Mouse (Mus musculus) cerebellum, postnatal 25 days (tissue): ENCODE measurements around the gene Lrrc8d.

Experiments
- DNase-seq, 2 experiments: peaks; one replicate each; pipeline ENCODE4 v3.0.0; 2021; ENCODE audit warnings: mixed read lengths in 2 of 2

The Lrrc8d gene

DNA sequence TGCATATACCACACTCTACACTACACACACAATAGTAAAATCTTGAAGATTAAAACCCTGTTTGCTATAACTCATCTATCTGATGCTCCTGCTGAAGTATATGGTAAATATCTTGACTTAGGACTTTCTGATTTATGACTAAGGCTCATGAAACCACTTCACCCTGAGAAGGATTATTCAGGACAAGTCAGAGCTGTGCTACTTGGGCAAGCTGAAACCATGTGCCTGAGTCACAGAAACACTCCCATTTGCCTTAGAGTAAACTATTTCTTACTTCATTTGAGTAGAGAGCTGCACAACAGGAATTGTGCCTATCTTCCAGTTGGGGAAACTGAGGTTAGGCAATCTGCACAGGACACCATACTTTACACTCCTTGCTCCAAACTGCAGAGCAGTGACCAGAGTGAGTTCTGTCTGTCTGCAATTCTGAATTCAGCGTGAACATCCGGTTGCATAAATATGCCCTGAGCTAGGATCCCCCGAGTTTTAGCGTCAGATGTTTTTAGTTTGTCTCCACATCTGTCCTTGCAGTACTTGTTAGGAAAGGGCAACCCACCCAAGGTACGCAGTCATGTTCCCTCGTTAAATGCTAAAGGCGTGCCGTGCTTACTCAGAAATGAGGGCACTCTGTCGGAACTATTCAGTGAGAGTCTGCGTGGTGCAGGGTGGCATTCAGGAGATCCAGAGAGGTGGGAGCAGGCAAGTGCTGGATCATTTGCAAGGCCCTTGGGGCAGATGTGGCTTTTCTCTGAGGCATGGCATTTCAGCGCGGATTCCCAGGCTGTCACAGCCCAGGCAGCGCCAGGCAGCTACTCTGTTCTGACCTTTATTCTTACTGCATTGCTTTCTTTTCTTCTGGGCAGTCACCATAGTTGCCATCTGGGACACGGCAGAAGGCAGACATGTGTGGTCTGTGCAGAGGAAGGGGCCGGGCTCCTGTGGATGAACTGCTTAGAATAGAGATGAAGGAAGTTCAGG, 123.0 kb downstream of the Lrrc8d start:
- DNase-seq = no peak

DNA sequence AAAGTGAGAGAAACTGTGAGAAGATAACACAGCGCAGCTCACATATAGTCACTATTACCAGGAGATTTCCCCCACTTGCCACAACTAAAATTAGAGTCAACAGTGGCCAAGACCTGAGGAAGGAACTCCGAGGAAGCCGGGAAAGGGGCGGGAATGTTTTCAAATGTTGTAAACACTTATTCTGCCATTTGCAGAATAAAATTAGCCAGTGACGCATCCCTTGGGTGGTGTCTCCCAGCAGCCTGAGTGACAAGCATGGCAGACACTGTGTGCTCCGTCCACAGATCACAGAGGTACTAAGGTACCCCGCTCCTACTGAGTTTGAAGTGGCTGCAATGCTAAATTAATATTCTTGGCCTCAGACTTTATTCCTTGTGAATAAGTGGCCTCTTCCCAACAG, 124.5 kb downstream of the Lrrc8d start:
- no peak for DNase-seq

DNA sequence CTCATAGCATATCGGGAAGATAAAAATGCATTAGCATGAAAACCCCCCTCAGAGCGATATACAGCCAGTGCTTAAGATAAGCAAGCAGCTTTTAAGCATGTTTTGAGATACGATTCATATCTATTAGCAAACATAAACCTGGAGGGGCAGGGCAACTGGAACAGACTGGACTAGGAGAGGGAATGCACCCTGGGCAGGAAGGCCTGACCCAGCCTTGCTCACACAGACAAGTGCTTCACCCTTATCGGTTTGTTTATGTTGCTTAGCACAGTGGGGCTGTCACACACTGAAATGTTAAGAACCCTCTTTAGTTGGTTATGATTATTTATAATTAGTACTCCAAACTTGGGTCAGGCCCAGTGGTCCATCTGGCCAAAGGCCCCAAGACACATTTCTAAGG, 125.1 kb downstream of the Lrrc8d start:
- no peak for DNase-seq

DNA sequence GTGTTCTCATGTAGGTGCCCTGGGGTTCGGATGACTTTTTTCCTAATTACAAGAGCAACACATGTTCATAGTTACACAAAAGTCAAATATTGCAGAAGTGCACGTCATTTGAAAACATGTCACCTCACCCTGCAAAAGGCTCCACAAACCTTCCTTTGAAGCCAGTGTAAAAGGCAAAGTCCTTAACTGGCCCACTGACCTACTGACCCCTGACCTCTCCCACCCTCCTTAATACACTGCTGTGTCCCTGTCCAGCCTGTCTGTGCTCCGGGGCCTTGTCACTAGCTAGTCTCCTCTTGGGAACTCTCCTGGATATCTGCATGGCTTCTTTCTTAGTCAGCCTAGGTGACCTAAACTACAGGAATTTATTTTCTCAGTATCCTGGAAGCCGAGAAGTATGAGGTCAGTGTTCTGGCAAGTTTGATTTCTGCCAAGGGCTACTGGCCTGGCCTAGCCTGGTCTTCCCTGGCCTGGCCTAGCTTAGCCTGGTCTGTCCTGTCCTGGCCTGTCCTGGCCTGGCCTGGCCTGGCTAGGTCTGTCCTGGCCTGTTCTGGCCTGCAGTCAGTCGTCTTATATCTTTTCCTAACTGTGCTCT, 127.2 kb downstream of the Lrrc8d start:
- DNase-seq = no peak

DNA sequence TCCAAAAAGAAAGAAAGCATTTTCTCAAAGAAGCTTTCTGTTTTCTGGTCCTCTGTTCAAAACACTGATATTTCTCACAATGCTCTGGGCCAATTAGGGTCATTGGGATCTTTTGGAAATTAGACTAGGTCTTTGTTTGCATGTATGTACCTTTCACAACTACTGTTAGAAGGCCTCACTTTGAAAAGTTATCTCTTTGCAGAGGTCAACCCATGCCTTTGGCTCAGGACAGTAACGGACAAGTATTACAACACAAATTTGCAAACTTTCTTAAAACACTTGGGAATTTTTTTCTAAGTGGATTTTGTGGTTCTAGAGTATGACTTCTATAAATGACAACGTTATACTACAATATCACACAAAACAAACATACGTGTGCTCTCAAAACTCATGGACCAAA, 128.3 kb downstream of the Lrrc8d start:
- no peak for DNase-seq

DNA sequence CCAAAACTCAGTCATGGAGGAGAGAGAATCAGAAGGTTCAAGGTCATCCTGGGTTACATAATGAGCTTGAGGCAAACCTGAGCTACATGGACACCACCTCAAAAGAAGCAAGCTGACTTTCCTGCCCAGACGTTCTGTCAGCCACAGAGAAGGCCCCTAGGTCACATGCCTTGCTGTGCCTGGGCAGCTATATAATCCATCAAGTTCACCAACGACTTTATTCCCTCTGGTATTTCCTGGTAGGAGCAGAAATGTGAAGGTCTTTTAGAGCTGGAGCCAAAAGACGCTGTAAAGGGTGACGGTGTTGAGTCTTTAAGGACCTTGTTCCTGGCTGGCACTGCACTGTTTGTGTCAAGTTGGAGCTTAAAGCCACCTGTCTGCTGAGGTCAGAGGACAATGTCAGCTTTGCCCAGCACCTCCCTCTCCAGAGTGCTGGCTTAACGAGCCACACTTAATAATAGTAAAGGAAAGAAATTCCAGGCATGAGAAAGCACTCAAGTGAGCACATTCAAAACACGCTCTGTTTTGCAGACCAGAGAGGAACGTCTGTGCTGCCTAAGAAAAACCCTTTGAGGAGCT, 129.3 kb downstream of the Lrrc8d start:
- DNase-seq = no peak

DNA sequence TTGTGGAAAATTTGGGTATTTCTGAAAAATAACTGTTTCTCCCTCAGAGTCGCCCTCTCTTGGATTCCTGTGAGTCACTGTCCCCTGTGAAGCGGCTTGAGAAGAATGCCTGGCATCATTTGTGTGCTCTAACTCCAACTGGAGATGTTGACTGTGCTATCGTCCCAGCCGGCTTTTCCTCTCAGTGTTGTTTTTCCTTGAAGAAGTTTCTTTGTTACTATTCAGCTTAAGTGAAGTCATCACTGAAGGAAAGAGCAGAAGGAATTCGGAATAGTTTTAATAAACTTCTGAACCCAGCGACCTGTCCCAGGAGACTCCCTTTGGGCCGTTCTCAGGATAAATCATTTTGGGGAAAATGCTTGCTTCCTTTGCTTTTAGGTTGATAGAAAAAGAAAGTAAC, 132.4 kb downstream of the Lrrc8d start:
- no peak for DNase-seq

DNA sequence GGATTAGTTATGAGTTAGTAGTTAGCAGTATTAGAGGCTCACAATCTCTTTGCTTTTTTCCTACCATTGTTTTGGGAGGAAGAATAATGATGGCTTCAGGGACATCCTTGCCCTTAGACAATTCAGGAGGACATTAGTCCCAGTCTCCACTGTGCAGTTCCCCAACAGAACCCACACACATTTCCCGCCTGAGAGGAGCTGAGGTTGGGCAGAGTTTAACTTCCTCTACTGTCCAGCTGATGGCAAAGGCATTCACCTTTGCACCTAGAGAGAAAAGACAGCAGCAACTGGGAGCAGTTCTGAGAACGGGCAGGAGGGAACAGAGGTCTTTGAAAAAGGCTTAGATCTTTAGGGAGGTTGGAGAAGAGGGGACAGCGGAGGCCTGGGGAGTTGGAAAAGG, 134.2 kb downstream of the Lrrc8d start:
- DNase-seq = no peak

DNA sequence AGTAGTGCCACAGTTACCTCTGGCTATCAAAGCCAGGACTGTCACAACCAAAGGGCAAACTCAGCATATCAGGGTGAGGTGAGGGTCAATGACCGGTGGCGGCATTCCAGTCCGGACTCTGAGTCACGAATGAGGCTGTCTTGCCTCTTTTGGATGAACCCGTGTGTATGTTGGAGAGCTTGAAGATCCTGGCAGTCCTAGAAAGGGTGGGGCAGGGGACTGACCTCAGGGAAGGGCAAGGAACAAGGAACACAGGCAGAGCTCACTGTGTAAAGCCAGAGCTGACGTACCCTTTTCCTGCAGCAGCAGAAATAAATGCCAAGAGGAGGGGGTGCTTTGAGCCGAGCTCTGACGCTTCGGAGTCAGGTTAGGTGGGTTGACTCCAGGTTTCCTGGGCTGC, 136.2 kb downstream of the Lrrc8d start:
- no peak for DNase-seq

DNA sequence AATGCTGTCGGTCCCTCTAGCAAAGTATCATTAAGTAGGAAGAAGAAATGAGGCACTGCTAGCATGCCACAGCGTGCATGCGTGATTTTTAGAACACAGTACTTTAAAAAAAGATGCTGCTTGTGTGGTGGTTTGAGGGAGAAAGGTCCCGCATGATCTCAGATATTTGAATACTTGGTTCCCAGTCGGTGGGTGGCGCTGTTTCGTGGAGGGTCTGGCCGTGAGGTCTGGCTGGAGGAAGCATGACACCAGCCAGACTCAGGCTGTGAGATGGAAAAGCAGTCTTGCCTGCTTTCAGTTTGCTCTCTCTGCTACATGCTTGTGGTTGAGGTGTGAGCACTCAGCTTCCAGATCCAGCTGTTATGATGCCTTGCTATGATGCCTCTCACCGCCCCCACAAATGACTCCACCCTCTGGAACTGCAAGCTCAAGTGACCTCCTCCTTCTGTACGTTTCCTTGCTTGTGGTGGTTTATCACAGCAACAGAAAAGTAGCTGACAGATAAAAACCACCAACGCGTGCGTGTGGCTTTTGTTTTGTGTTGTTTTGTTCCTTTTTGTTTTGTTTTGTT, 140.1 kb downstream of the Lrrc8d start:
- no peak for DNase-seq

DNA sequence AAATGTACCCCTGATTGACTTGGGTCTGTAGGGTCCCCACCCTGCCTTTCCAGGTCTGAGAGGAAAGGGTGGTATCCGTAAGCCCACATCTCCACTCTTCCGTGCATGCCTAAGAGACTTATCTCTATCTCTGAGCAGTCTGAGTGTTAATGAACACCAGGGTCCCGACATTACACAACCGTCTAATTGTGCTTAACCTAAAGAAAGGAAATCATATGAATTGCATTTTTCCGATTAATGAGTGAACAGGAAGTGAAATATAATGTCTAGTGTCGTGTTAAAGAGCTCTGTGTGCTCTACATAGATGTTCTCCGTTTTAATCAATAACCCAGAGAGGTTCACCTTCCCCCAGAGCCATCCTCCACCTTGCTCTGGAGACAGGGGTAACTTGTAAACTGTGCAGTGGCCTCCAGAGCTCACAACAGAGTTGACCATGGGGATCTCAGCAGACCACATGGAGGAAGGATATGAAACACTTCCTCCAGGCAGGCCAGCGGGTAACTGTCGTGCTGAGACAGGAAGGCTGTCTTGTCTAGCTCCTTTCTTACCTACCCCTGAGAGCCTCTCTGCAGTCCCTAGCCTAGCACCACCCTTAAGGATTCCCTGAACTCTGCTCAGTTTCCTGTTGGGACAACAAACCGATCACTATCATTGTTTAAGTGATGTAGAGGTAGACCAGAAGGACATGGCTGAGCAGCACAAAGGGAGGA, 144.4 kb downstream of the Lrrc8d start:
- DNase-seq = no peak

DNA sequence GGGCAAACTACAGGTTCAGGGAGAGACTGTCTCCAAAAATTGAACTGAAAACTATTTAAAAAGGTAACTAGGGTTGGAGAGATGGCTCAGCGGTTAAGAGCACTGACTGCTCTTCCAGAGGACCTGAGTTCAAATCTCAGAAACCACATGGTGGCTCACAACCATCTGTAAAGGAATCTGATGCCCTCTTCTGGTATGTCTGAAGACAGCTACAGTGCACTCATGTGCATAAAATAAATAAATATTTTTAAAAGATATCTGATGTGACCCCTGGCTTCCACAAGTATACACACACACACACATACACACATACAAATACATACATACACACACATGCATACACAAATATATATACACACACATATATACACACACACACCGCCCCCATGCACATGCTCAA, 145.3 kb downstream of the Lrrc8d start:
- DNase-seq = no peak

DNA sequence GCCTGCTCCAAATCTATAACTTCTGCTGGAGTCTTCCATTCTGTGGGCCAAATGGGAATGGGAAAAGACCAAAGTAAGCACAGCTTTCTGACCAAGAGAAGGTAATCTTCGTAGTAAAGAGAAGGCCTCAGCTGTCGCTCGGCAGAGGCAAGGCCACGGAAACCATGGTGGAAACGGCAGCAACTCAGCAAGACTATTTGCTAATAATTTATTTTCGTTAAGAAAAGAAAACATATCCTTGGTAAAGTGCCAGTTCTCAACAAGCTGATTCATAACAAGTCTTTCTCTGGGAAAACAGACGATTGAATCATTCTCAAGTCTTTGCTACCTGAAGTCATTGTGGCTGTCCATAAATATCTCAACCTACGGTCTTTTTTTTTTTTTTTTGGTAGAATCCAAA, 148.0 kb downstream of the Lrrc8d start:
- no peak for DNase-seq

DNA sequence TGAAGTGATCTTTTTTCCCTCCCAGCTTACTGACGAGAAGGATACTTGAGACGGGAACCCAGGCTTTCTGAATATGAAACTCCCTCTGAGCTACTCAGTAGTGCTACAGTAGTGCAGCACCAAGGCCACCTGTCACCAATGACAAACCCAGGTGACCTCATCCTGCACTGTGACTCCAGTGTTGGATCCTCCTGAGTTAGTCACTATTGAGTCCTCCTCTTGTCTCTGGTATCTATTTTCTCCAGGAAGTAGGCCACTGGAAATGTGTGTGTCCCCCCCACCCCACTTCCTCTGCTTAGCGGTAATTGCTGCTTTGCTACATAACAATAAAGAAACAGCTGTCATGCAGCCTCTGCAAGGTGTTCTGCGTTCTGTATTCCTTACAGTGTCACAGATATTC, 149.5 kb downstream of the Lrrc8d start:
- DNase-seq = no peak

DNA sequence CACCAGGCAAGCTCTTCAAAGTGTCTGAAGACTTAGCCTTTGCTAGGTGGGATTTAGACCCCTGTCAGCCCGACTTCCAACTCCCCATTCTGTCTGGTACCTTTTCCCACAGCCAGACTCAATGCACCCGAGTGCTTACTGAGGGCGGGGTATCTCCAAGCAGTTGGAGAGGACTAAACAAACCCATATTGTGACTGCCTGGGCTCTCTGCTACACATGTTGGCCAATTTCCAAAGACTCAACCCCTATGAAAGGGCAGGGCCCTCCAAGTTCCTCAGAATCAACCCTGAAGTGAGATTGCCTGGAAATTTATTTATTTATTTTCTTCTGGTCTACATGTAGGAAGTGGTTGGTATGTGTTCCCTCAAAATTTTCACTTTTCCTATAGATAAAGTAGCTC, 149.9 kb downstream of the Lrrc8d start:
- no peak for DNase-seq

DNA sequence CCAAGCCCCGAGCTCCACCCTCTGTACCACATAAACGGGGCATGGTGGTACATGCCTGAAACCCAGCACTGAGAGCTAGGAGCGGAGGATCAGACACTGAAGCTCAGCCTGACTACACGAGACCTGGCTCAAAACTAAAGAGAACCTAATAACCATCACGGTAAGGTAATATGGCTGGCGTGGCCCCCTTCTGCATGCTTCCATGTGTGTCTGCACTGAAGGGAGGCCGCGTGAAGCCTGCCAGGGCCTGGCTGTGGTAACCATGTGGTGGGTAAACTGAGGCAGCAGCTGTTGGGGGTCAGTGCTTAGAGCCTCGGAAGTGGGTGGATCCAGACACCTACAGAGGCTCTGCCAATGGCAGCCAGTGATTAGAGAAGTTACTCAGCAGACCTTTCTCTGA, 153.5 kb downstream of the Lrrc8d start:
- DNase-seq = no peak

DNA sequence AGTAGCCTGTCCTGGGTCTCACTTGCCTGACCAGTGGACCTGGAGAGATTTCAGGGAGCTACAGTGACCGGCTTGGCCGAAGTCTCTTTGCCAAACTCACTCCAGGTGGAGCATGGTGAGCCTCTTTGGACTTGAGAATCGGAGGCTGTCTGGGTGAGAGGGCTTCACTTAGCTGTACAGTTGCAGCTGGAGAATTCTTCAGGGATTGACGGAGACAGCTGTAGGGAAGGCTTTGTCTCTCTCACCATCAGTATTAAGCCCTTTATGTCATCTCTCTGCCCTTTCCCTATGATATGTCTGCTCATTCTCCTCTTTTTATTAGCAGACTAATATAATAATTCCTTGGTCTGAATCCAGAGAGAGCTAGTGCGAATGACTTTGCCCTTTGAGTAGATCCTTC, 157.7 kb downstream of the Lrrc8d start:
- no peak for DNase-seq

DNA sequence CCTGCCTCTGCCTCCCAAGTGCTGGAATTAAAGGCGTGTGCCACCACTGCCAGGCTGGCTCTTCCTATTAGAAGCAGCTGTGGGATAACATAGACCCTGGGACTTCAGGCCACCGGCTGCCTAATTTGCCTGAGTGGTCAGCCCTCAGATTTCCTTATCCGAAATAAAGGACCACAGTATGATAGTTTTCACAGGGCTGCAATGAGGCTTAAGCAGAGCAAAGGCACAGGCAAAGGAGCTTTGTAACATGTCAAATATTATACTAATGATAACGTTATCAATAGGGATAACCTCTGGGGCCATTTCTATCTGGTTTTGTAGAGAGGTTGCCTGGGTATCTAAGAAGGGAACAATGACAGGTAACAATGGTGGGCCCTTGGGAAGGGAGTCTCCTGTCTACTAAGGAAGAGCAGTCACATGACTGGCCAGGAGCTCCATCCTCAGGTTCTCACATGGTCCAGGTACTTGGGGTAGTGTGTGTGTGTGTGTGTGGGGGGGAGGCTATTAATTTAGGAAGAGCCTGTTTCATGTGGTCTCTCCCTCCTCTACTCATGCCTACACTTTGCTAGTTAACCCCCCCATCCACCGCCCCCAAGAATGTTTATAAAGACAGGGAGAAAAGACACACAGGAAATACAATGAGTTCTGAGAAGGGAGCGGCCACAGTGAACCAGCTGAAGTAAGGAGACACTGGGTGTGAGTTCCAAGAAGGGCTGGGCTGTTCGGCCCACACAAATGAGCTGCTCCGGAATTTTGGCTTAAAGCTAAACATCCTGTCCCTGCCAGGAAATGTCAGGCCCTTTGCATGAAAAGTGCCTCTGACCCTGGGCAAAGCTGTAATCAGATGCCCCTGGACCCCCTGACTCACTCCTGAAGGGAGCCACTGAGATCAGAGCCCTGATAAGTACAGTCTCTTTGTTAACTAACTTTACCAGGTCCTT, 159.3 kb downstream of the Lrrc8d start:
- DNase-seq = no peak

DNA sequence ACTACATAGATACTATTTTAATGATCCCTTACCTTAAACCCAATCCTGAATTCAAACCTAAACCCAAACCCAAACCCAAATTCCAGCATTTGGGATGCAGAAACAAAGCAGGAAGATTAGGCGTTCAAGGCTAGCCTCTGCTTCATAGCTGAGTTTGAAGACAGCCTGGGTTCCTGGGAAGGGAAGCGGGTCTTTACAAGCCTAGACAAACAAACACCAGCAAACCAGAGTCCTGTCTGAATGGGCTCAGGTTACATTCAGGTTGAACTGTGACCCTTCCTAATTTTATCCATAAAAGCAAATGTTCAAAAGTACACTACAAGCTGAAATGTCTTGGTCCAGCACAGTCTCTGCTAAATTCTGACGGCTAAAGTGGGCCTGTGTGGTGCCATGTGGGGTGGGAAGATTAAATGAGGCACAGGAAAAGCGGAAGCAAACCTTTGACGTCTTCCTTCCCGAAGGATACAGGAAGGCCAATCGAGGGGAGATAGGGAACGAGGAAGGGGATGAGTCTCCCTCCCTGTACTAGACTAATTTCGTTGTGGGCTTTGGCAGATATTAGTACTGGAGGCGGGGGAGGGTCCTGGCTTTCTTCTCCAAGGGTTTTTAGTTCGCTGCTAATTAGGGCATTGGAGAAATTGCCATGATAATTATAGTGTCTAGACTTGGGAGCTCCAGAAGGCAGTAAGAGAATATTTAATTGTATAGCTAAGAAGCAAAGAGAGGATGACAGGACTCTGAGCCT, 160.1 kb downstream of the Lrrc8d start:
- DNase-seq = no peak

DNA sequence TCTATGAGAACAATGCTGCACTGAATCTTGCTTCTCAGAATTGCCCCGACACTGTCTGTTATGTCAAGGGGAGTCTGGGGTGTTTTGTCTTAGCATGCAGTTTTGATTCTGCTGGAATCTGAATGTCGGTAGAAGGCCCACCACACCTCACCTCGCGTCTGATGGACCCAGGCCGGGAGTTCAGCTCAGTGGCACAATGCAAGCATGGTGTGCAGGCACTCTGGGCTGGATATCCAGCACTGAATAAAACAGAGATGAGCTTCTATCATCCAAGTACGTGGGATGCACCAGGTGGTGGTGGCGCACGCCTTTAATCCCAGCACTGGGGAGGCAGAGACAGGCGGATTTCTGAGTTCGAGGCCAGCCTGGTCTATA, 160.7 kb downstream of the Lrrc8d start:
- no peak for DNase-seq

DNA sequence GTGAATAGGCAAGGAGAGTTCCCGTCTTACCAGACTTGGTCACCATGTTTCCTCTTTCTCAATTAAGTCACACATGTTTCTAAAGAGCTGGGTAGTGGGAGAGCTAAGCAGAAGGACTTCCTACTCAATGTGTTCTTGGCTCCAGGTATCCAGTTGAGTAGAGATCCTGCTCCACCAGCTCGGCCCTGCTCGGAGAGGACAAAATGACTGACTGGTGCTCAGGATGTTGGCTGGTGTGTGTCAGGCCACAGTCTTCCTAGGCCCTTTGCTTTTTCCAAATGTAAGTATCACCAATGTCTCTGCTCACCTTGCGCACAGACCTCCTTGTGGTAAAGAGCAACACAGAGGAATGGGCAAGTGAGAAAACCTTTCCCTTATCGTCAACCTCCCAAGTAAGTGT, 161.8 kb downstream of the Lrrc8d start:
- DNase-seq = no peak
